Mouse (Mus musculus) retina, postnatal 7 days (tissue): ENCODE data around the gene Arhgap21.
"Not testable (repeated sequence)": the region's sequence is repeated elsewhere in the genome, so short reads cannot be mapped to it uniquely, and the experiment has no call there.

ENCODE experiments used
- DNase-seq: peaks from one replicate; pipeline ENCODE4 v3.0.0-alpha.2; 2012; ENCODE audit warnings: low read depth, low spot score

Gene Arhgap21

DNA sequence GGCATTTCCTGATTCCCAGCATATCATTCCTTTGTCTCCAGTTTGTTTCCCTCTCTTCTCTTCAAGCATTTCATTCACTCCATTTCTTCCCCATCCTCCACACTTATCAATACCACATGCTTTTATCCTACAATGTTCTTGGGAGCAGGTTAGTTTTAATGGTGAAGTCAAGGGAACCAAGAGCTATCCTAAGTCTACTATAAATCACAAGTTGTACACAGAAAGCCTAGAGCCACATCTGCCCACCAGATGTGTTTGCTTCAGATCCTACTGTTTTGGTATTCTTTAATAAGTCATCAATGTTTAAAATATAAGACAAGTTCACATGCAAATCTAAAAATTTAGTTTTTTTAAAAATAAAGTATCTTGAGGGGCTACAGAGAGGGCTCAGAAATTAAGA is 27.6 kb downstream of the Arhgap21 start:
- DNase-seq = no peak

DNA sequence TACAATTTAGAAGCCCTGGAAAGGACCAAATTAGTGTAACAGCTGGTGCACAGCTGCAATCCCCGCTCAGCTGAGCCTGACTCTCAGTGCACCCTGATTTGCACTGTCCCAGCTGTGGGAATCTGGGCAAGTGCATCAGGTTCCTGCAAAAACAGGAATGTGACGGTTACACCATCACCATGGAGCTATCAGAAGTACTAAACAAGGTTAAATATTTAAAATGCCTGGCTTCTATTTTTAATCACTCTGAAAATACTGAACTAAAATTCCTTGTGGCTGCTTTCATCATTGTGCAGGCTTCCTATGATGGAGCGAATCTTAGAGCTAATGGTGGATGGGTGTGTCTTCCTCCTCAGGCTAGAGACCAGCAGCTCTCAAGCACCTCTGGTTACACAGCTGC is 29.3 kb downstream of the Arhgap21 start:
- no peak for DNase-seq

DNA sequence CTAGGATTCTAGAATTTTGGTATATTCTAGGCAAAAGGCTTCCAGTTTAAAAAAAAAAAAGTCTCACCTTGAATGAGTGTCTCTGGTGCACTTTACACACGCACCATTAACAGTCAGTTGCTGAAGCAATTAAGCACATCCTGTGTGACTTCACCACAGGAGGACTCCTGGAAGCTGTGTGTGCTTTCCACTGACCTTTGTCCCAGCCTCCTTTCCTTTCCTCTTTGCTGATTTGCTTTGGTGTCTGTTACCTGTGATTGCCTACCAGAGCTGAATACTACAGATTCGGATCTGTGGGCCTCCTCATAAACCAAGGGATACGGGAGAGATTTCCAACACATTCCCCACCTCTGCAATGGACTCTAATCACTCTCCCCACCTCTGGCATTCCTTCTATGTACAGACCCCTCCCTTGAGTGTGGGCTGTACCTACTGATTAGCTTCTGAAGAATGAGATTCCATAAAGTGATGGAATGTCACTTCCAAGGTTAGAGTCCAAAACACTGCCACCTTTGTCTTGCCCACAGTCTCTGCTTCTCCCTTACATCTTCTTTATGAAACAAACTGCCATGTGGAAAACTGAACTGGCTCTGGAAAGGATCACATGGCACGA is 32.0 kb downstream of the Arhgap21 start:
- no peak for DNase-seq

DNA sequence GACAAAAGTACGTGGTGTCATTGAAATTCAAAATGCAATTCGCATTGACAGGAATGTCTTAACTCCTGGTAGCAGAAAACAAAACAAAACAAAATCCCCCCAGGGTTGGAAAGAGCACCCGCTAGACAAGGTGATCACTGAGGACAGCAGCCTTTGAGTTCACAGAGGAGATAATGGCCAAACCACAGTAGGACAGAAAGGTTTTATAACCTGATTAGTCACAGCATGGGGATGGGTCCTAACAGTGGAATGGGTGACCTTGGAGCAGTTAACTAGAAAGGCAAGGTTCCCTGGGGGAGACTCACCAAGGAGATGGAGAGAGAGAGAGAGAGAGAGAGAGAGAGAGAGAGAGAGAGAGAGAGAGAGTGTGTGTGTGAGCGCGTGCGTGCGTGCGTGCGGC is 34.3 kb downstream of the Arhgap21 start:
- DNase-seq = no peak

DNA sequence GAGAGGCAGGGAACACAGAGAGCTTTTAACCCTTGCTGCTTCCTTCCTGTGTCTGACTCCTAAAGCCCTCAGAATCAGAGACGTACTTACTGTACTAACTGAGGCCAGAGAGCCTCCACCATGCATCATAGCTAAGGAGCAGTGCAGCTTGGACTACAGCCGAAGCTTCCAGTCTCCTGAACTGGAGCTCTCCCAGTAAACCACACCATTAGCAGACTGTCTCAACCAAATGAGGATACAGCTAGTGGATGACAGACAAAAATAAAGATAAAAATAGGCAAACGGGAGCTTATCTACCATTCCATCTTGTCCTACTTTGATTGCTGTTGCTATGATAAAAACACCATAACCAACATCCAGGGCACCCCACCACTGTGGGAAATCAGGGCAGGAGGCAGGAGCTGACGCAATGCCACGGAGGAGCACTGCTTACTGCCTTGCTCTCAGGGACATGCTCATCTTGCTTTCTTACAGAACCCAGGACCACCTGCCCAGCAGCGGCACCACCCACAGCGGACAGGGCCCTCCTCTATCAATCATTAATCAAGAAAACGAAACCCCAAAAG is 35.9 kb downstream of the Arhgap21 start:
- DNase-seq = no peak

DNA sequence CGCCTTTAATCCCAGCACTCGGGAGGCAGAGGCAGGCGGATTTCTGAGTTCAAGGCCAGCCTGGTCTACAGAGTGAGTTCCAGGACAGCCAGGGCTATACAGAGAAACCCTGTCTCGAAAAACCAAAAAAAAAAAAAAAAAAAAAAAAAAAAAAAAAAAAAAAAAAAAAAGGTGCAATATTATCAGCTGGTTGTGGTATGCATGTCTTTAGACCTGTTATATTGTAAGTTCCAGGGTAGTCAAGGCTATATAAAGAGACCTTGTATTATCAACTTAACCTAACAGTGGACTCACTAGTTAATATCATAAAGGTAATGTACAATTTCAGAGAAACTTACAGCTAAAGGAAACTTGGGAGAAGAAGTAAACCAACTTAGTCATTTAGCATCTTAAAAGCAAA is 36.9 kb downstream of the Arhgap21 start:
- DNase-seq = not testable (repeated sequence)

DNA sequence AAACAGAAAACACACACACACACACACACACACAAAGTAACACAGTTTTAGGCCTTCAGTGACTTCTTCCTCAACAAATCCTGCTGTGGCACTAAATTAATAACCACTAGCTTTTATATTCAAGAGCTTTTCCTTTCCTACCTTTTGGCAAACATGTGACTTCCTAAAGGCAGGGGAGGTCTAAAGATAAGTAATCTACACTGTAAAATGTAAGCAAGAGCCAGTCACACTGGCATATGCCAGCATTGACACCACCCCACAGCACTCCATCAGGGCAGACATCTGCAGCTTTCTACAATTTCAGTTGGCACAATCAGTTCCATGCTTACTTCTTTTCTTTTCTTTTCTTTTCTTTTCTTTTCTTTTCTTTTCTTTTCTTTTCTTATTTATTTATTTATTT is 40.2 kb downstream of the Arhgap21 start:
- DNase-seq = no peak

DNA sequence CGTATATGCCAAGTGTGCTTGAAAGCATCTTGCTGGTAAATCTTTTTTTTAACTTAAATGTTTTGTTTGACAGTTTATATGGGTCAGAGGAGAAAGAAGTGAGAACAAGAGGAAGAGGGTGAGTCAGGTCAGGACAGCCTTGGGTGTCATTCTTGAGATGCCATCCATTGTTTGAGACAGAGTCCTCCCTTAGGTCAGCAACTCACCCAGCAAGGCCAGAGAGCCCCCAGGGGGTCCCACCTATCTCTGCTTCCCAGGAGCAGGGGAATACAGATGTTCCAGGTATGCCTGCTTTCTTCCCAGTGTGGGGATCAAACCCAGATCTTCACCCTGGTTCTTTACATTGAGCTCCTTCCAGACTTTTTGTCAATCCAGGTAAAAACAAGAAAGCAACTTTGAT is 43.7 kb downstream of the Arhgap21 start:
- DNase-seq = no peak

DNA sequence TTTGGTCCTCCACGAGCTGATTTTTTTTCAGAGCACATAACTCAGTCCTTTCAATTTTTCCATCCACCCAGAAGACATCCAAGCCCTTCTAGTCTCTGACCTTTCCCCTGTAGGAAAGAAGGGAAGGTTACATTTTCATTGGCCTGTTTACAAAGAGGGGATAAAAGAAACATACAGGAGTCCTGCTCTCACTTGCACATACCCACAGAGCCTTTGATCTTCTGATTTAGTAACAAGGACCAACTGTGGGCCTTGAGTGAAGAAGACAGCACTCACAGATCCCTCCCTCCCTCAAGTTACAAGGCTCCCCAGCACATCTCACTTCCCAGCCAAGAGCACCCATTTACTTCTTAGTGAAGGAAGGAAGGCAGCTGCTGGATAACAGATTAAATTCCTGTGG is 46.3 kb downstream of the Arhgap21 start:
- DNase-seq = no peak

DNA sequence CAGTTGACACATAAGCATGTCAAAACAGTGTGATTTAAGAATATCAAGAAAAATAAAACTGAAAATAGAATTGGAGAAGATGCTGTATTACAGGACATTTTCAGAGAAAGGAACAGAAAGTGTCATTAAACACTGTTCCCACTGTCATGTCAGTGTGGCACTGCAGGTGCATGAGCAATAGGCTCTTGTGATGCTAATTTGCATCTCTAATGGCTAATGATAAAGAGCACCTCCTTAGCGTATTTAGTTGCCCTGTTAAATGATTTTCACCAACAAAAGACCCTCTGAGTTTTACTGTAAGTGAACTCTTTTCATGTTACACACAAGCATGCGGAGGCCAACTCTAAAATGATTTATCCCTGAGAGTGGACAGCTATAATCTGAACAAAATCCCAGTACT is 47.1 kb downstream of the Arhgap21 start:
- DNase-seq = no peak

DNA sequence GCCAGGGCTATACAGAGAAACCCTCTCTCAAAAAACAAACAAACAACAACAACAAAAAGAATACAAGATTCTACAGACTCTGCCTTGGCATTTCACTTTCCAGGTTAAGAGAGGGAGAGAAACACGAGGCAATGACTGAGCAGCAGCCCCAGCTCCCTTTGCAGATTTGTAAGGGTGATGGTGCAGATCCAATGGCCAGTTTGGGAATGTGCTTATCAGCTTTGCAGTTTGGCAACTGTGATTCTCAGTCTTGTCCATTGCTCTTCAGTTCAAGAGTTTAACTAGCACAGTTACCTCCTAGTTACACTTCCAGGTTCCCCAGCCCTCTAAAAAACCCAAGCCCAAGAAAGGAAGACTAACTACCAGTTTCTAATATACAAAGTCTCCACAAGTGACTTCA is 47.7 kb downstream of the Arhgap21 start:
- no peak for DNase-seq

DNA sequence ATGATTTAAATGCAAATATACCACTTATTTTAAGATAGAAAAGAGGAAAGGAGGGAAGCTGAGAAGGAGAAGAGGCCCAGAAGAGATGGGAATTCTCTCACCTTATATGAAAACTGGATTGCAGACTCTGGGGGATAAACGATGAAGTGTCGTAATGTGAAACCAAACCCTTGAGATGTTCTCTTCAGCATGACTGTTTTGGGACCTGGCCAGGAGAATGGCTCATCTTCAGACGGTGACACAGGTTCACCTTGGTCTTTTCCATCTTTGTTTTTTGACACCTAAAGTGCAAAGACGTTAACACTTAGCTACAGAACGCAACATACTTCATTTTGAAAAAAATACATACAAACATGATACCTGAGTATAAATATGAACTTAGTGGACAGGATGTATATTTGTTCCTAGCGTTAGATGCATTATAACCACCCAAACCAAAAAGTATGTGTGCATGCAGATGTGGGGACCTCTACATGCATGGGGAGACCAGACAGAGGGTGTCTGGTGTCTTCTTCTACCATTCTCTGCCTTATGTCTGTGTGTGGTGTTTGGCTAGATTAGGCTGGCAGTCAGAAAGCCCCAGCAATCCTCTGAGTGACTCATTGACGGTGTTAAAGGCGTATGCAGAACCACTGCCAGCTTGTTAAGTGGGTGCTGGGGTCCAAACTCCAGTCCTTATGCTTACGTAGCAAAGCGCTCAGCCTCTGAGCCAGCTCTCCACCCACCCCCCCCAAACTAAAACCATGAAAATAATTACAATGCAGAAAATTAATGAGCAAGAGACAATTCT is 54.0 kb downstream of the Arhgap21 start:
- no peak for DNase-seq

DNA sequence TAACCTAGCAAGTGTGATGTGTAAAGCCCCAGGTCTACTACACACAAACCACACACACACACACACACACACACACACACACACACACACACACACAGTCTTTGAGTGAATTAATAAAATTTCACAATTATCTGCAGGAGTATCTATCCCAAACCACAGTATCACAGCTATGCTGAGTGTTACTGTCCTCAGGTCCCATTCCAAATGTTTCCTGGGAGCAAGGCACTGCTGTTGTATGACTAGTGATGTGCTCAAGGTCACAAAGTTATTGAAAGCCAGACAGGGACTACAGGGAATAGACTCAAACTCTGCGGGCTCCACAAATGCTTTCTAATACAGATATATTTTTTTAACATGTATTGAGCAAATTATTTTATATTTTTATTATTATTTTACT is 55.7 kb downstream of the Arhgap21 start:
- no peak for DNase-seq

DNA sequence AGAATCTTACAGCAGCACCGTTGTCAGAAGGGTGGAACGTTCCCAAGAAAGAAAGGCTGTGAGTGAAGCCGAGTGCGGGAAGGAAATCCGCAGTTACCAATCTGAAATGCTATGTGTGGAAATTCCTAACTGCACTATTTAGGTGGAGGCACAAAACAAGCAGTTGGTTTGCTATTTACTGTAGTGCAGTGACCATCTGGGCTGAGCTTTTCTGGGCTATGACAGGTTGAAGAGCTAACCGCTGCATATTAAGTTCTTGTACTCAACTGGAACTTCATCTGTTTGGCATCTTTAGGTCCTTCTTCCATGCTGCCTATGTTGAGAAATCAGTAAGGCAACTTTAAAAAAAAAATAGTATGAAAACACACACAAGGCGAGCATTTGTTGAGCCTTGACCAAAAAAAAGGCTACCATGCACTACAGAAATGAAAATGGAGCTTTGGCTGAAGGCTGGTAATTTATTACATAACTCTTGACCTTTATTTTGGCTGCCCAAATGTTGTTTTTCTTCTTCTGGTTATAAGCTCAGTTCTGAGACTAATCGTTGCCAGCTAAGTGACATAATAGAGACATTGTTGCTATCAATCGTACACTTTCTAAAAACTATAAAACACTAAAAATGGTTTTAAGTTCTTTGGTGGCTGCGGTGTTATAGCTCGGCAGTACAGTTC is 56.2 kb downstream of the Arhgap21 start:
- no peak for DNase-seq

DNA sequence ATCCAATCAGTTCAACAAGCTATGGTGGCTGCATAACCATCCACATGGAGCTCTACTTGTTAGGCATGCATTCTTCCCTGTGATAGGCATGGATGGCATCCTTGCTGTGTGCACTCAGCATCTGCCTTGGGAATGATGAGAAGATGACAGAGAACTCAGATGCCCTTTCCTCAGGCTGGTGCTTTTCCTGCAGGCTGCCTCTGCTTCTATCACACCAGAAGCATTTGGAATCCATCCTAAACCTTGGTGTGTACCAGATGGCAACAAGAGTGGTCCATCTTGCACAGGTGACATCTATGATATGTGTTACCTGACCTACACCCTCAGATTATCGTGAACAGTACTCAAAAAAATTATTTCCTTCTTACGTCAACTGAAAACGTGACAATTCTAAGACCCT is 58.2 kb downstream of the Arhgap21 start:
- no peak for DNase-seq

DNA sequence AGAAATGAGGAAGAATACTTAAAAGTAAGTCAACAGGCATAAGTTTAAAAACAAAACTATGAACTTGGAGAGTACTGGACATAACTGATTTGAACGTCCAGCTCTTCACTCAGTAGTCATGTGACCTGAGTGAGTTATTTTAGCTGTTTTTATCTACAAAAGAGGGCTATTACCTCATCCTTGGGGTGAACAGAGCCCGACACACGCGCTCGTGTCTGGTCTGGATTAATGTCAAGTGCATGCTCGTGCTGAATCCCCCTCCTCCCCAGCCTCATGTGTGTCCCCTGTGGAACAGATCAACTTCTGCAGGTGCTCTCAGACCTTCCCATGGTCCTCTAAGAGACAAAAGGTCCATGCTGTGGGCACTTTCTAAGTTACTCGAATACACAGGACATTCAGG is 59.3 kb downstream of the Arhgap21 start:
- no peak for DNase-seq

DNA sequence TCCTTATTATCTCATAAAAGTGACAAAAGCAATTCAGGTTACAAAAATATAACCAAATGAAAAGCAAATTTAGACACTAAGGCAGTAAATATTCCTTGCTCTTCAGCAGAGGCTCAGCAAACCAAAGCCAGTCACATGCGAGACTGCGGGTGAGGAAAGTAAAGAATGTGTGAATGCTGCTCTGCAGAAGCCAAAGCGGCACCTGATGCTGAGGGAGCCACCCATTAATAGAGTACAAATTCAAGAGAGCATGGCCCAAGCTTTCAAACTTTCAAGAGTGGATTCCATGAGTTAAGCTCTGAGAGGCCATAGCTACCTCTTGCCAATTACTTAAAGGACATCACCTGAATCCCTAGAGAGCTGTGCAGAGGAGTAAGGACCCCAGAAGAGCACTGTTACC is 61.4 kb downstream of the Arhgap21 start:
- DNase-seq = no peak

DNA sequence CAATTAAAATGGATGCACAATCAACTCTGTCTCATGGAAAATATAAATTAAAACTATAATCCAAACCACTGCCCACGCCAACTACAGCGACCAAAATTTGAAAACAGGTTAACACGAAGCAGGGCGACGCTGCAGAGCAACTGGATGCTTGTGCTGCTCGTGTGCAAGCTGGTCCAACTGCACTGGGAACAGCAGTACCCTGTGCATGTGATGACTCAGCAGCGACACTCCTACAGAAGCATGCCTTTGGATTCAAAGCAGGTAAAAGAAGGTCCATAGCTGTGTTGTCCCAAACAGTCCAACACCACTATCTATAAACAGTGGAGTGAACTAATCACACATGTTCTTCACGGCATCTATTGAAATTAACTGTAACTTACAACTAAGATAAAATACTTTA is 63.3 kb downstream of the Arhgap21 start:
- no peak for DNase-seq

DNA sequence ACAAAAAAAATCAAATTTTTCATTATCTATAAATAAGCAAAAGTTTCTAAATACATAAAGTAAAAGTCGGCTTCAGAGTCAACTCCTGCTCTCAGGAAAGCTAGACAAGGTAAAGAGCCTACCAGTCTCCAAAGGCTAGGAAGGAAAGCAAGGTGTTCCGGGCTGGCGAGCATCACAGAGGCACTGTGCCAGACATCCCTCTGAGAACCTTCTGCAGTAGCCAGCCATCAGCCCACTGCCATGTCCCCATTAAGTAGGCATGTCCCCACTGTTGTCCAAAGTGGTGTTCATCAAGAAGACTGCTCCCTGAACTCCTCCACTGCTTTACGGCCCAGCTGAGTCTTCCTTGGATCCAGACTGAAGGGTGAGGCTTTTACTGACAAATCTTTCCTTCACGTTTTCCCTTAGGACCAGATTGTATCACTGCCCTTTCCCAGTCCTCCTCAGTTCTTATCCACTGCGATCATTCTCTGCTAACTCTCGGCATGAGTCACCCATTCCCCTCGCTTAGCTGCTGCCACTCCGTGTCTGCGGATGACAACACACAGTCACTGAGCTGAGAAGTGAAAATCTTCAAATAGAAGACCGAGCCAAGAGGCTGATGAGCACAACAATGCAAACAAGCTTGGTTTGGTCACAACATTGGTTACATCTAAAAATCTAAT is 65.6 kb downstream of the Arhgap21 start:
- no peak for DNase-seq

DNA sequence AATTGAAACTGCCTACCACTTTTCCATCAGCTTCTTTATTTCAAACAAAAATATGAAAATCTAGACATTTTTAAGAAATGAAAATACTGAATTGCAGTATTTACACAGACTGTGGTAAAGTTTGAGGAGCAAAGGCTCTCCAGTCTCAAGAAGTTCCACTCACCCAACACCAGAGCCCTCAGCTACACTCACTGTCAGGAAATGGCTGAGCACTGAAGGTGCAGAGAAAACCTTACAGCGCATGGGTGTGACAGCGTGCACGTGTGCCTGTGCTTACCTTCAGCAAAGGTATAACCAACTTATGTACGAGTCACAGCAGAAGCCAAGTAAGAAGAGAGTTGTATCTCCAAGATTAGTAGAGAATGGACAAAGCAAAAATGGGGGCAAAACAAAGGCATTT is 66.8 kb downstream of the Arhgap21 start:
- no peak for DNase-seq

DNA sequence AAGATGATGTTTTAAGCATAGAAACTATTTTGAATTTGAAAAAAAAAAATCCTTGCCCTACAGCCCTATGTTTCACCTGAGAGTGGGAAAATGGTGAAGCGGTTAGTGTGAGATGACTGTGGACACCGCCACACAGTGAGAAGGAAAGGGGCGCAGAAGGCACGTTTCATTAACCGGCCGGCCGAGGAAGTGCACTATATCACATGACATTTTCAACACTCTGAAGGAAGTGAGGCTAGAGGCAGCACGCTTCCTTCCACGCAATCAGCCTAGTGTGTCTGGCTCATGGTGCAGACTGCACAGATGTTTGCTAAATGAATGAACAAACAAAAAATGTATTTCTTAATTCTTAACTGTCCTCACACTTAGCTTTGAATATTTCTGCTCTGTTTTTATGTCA is 69.4 kb downstream of the Arhgap21 start:
- DNase-seq = no peak

DNA sequence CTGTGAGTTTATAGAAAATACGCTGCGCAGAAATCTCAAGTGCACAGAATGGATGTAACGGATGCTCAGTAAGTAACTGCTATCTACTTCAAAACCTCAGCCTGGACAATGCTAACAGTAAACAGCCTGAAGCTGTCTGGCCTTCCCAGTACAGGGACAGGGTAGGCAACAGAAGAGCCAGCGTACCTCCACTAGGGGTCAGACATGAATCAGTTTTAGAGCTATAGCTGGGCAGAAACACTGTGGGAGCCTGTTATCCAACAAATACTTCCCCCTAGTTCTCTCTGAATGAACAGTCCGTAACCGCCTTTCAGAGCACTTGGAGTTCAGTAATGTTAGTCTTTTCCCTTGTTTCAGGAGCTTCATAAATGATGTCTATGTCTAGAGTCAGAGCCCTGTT is 70.0 kb downstream of the Arhgap21 start:
- DNase-seq = peak; percentile 73
